Mouse (Mus musculus) testis, postnatal 10 days (tissue): Measurements from ENCODE around the gene Tysnd1.

Experiments
- DNase-seq: peaks from one replicate; pipeline ENCODE4 v3.0.0; 2021; ENCODE audit warnings: low spot score

Tysnd1 gene

DNA sequence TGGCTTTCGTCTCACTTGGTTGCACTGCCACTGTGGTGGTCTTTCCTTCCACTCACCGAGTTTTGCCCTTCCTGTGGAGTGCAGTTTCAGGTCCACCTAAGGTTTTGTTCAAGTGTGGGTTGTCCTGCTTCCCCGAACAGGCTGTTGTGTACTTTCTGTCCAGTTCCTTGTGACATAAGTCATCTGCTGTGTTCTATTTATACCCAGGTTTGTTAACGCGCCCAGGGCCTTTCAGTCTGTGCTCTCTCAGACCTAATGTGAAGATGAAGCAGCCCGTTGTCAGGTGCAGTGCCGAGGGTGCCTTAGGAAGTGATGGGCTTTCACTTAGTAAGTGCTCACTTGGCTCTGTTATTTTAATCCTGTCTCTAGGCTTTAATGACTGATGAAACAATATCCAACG is 5.9 kb upstream of the Tysnd1 start:
- no peak for DNase-seq

DNA sequence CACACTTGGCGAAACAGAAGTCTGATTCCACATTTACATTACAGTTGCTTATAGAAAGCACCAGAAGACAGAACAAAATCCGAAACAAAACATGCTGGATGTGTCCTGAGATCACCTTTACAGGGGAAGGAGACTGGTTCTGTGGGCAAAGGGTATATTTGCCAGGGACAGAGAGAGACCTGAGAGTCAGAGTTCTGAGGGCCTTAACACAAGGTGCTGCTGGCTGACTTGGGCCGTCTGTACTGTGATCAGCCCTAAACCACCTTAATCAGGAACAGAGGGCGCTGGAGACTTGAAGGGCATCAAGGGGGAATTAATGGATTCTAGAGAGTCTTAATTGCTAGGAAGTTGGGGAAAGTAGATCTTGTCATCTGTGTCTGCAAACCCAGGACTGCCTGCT is 1.8 kb upstream of the Tysnd1 start:
- no peak for DNase-seq

DNA sequence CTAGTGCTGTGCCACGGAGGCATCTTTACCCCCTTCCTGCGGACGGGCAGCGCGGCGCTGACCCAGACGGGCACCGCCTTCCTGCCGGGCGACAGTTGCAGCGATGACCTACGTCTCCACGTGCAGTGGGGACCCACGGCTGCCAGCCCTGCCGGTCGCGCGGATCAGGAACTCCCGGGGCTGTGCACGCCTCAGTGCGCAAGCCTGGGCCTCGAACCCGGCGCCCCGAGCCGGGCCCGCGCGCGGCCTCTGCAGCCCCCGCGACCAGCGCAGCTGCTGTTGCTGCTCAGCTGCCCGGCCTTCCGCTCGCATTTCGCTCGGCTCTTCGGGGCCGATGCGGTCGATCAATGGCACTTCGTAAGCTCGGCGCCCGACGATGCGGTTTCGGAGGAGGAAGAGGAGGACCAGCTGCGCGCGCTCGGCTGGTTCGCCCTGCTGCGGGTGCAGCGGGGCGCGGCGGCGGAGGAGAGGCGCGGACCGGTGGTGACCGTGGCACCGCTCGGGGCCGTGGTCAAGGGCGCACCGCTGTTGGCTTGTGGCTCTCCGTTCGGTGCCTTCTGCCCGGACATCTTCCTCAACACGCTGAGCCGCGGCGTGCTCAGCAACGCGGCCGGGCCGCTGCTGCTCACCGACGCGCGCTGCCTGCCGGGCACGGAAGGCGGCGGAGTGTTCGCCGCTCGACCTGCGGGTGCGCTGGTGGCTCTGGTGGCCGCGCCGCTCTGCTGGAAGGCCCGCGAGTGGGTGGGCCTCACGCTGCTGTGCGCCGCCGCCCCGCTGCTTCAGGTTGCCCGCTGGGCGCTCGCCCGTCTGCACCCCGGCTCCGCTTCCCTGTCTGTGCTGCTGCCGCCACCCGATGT is 617 bp downstream of the Tysnd1 start:
- DNase-seq: no peak

DNA sequence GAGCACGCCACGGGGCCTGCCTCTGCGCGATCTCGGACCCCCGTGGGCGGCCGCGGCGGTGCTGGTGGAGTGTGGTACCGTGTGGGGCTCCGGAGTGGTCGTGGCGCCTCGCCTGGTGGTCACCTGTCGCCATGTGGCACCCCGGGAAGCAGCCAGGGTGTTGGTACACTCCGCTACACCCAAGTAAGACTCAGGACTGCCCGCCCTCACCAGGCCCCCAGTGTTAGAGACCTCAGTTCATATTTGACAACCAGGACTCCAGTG is 1.2 kb downstream of the Tysnd1 start:
- peak; percentile 56 for DNase-seq

DNA sequence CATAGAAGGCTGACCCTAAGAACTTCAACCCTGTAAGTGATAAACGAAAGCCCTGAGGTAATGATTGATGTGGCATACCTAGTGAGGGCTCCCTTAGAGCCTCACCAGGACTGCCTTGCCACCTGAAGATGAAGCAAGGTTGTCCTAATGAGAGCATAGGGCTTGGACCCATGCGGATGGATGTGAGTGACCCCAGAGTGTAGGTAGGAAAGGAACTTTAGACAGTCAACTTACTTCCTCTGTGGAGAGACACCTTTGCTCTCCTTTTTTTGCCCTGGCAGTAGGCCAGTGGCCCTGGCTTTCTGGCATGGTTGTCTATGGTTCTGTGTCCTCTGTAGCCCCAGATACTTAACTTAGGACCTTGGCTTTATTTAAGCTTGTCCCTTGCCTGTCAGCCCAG is 1.7 kb downstream of the Tysnd1 start:
- no peak for DNase-seq

DNA sequence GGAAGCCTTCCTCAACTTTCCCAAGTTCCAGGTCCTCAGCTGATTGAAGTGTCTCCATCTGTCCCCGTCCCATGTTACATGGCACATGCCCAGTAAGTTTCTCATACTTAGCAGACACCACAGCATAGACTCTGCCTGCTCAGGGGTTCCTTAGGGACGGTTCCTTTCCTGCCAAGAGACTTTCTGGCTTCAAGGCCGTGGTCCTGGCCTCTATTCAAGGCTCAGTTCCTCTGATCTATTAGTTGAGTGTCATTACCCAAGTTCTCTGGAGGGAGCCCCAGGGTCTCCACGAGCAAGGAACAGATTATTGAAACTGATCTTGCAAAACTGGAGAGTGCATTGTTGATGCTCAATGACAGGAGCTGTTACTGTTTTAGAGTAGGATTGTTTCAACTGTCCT is 9.3 kb downstream of the Tysnd1 start:
- no peak for DNase-seq

DNA sequence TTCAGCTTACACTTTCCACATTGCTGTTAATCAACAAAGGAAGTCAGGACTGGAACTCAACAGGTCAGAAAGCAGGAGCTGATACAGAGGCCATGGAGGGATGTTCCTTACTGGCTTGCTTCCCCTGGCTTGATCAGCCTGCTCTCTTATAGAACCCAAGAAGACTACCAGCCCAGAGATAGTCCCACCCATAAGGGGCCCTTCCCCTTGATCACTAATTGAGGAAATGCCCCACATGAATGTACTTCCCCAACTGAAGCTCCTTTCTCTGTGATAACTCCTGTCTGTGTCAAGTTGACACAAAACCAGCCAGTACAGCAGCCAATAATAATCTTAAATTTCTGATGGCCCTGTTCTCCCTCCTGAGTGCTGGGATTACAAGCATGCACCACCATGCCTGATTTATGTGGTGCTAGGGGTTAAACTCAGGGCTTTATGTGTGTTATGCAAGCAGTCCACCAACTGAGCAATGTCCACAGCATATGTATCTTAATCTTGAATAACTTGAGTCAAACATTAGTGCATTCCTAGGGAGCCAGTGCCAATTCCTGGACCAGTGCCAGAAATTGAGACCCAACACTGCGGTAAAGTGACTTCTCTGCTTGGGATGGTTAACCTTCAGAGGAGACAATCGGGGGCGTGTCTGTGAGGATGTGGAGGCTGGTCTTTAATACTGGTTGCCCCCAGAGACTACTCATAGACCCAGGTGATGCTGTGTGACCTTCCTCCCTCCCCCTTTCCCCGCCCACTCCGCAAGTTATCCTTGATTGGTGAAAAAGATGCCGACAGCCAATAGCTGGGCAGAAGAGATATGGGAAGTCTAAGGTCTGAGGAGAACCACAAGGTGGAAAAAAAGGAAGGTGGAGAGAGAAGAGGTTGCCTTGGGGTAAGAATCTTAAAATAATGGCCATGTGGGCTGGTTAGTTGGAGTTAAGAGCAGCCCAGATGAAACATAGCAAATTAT is 11.4 kb downstream of the Tysnd1 start:
- no peak for DNase-seq

DNA sequence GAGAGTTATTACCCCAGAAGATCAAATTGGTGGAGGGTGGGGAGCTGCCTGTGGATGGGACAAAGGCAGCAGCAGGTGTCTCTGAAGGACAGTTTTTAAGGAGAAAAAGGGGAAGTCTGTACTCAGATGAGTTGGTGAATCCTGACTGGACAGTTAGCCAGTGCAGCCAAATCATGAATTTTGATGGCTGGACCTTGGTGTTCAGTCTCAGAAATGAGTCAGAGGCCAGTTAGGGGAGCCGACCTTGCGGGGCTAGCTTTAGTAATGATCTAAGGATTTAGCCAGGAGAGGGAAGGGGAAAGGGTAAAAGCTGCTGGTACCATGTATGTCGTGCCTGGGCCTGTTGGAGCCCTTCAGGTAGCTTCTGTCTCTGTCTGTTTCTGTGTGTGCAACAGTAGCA is 18.3 kb downstream of the Tysnd1 start:
- no peak for DNase-seq

DNA sequence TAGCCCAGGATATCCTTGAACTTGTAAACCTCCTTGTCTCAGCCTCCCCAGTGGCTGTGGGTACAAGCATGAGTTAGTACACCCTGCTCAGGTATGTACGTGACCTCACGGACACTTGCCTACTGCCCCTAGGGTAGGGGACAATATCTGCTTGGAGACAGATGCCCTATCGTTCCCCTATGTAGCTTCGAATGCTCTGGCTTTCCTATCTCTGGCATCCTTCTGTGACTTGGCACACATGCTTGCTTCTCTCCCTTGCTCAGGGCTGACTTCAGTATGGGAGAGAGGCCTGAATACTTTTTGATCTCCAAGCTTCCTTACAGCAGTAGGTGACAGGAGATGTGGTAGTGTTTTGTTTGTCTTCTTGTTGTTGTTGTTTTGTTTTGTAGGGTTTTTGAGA is 18.8 kb downstream of the Tysnd1 start:
- DNase-seq: no peak

DNA sequence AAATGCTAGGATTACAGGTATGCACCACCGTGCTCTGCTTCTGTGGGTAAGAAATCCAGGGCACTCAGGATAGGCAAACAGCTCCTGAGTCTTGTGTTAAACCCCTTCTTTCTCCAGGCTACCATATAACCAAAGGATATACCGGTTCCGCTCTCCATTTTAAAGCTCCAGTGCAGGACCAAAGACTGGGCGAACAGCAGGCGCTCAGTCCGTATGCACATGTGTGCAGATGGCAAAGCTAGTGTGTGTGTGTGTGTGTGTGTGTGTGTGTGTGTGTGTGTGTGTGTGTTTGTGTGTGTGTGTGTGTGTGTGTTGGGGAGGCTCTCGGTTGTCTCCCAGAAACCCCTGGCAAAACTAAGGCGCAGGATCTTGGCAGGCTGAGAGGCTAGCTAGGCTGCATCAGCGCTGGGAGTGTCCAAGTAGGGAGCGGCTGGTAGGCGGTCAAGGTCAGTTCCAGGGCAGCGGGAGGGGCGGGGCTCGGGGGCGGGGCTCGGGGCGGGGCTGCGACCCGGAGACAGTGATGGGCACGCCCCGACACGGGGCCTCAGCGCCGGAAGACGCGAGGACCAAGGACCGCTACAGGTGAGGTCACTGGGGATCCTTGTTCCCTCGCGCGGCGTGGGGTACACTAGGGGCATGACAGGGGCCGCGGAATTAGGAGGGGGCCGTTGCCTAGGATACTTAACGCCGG is 19.6 kb downstream of the Tysnd1 start, which contains the start of gene Aifm2:
Gene Aifm2, plus strand, starts transcription at position 493 of the 691 bp plus-strand sequence.
- DNase-seq: peak; percentile 76

DNA sequence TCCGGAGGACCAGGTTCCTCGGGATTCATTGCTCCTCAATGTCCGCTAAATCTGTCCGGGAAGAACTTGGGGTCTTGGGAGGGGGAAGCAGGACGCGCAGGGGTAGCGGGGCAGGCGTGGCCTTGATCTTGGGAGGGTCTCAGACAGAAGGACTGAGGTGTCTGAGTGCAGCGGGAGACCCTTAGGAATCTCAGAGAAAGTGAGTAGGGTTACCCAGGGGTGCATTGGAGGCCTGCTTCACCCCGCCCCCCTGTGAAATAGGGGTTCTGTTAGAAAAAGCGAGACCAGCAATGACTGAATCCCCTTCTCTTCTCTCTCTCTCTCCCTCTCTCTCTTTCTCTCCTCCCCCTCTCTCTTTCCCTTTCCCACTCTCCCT is 20.1 kb downstream of the Tysnd1 start:
- no peak for DNase-seq

DNA sequence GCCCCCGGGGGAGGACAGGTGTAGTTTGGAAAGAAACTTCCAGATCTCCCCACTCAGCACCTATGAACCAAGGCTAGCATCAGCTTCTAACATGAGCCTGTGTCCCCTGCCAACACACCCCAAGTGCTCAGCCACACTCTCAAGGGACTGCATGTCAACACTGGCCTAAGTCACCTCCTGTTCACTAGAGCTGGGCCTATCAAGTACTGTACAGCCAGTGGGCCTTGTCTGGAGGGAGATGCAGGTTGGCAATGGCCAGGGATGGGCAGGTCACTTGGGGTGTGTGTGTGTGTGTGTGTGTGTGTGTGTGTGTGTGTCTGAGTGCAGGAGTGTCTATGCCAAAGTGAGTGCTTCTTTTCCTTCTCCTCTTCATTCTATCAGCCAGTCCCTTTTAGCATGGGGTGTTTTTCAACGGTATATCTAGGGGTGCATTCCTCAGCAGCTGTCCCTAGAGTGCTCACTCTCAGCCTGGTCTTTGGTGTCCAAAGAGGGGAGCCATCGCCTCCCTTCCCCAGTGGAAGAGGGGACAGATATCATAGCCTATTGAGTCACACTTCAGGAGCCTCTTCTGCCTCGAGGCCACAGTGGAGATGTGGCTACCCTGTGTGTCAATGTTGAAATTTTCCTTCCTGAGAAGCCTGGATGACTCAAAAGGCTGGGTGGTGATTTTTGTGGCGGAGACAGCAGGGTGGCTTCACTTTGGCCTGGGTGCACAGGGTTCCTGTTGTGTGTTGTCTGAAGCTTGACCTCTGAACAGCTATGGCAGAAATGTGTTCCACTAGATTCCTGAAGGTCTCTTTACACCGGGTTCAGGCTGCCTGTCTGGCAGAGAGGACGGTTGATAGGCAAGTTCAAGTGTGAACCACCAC is 20.9 kb downstream of the Tysnd1 start:
- no peak for DNase-seq

DNA sequence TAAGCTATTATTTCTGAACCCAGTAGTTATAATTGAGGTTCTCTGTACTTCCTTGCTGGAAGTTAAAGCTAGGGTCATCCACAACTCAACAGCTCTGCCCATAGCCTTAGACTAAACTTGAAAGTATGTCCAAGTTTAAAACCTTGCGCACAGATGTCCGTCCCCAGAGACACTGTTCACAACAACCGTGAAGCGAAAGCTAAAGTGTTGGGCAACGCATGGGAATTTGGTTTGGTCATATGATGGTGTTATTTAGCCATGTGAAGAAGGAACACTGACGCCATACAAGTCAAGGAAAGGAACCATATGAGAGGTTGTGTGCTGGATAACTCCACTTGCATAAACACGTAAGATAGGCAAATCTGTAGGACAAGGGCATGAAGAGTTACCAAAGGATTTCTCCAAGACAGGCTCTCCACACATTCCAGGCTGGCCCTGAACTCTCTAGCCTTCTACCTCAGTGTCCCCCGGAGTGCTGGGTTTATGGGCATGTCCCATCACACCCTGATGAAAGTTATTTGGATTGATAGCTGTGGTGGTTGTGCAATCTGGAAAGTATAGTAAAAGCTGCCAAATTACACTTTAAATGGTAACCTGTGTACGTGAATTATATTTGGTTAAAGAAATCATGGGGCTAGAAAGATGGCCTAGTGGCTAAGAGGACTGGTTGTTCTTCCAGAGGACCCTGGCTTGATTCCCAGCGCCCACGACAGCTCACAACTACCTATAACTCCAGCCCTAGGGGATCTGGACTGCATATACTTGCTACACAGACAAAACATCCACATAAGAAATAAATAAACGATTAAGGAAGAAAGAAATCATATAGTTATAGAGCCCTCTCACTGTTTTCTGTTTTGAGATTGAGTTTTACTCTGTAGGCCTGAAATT is 22.3 kb downstream of the Tysnd1 start:
- DNase-seq: no peak

DNA sequence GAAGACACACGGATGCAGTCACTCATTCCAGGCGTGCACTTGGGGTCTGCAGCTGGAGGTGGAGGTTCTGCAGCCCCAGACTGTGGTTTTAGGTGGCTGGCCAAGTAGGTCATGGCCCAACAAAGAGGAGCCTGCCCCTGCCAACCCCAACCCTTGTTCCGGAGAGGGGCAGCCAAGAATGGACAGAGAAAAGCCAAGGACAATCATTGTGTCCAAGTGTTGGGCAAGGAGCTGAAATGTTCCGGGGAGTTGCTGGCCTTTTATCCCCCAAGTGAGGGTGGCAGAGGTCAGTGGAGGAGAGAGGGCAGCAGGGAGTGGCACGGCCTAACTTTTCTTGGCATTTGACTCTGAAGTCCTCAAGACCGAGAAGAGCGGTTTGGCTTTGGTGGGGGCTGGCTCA is 25.0 kb downstream of the Tysnd1 start:
- no peak for DNase-seq

DNA sequence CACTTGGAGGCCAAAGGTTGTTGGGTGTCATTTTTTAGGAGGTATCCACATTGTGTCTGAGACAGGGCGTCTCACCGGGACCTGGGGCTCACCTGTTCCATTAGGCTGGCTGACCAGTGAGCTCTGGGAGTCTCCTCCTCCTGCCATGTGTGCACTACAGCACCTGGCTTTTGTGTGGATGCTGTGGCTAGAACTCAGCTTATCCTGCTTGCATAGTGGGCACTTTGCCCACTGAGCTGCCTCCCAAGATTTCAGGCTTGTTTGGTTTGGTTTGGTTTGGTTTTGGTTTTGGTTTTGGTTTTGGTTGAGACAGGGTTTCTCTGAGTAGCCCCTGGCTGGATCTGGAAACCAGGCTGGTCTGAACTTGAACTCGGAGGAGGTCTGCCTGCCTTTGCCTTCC is 26.9 kb downstream of the Tysnd1 start:
- no peak for DNase-seq

DNA sequence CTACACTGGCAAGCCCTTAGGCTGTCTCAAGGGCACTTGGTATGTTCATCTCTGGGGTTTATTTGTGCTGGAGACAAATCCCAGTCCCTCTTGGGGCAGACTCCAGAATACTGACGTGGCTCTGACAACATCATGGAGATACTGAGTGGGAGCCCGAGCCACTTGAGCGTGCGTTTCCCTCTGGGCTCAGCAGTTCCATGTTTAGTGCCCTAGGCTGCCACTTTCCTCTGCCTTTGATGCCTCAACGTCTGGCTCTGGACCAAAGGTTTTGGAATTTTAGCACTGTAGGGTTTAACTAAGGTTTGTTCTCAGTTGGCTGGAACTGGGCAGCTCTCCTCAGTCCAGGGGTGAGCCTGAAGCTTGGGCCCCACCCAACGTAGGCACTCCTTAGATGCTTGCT is 28.0 kb downstream of the Tysnd1 start:
- no peak for DNase-seq

DNA sequence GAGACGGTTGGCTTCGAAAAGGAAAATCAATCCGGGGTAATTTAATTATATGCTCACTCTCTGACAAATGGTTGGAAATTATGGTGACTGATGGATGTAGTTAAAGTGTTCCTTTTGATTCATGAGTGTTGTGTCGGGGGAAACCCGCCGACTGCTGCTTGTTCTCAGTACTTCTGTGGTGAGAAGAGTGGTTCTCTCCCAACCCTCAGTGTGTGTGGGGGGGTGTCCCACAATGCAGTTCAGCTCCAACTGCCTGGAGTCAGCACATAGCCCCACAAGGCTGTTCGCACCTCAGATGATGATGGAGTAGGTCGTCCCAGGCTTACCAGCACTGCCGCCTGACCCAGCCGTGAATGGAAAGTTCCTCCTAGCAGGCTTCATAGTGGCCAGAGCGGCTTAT is 33.9 kb downstream of the Tysnd1 start:
- DNase-seq: no peak

DNA sequence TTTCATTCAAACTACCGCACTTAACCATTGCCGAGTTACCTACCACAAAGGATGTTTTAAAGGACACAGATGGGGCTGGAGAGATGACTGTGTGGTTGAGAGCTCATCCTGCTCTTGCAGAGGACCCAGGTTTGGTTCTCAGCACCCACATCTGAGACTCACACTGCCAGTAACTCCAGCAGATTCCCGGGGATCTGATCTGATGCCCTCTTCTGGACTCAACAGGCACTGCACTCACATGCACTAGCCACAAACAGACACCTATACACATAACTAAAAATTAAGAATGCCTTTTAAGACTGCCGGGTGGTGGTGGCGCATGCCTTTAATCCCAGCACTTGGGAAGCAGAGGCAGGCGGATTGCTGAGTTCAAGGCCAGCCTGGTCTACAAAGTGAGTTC is 34.9 kb downstream of the Tysnd1 start:
- no peak for DNase-seq

DNA sequence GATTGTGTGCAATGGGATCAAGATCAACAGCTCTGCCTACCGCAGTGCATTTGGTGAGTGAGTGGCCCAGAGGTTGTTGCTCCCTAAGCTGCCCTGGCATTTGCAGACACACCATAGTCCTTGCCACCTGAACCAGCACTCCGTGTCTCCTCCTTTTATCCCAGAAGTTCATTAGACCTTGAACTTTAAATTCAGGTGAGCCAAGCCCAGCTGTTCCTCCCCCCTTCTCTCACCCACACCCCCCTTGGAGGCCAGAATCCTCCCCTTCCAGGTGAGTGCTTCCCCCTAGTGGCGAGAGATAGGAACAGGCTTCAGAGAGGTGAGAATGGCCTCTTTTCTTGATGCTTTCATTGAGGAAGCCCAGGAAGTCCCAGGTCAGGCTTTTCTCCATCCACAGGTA is 39.1 kb downstream of the Tysnd1 start:
- DNase-seq: no peak

DNA sequence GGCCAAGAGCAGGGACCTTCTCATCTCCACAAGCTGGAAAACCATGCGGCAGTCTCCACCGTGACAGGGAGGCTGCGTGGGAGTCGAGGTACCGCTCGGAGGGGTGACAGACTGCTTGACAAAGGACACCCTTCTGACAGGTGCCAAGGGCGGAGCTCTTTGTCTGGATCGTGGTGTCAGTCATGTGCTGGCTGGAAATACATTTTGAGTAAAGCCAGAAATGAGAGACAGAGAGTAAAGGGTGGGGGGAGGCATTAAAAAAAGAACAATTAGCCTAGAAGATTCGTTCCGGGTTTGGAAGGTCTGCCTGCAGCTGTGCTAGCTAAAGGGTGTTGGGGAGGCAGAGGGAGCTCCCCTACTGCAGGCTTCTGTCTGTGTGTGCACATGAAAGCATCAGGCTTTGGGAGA is 41.4 kb downstream of the Tysnd1 start:
- no peak for DNase-seq

DNA sequence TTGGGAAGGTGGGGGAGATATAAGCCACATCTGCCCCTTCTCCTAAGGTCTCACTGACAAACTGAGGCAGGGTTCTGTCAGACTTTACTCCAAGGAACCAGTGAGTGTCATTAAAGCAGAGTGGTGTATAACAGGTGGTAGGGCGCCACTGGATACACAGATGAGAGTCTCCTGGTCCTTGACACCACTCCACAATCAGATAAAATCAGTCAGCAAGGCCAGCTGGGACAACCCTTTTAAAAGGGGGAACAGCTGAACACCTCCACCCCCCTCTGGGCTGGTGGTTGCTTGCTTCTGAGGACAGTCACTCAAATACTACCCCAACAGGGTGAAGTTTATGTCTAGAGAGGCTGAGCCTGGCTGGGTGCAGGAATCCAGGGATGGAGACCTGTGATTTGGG is 42.2 kb downstream of the Tysnd1 start:
- DNase-seq: no peak
